Mouse (Mus musculus): ENCODE results near the gene Elof1. TPM values are rescaled to one million over a fixed set of nuclear protein-coding genes. Genes with fewer than 3 reads are reported as not detected.

The Elof1 gene
- polyA plus RNA-seq (2012; rRNA removed), result 51.8 and 57.2 TPM in 2 replicates

DNA sequence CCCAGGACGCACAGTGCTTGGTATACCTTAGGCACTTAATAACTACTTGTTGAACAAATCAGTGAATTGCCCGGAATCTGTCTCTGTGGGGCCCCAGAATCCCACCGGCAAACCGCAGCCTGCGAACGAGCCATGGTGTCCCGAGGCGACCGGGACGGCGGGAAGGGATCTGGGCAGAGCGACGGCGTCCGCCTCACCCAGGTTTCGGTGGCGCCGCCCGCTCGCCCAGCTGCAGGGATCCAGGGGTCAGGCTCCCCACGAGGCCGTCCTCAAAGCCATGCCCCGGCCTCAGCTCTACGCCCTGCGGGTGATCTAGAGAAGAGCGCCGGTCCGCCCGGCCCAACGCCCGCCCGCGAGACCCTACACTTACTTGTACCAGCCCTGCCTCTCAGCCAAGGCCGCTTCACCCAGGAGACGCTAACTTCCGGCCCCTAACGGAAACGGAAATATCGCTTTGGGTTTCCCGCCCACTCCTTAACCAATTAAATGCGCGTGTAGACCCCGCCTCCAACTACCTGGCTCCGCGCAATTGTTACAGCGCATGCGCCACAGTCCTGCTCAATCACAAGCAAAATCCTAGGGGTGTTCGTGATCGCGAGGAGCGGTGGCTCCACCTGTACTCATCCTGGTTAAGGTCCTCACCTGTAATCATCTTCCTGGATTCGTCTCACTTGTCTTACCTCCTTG is at the start of gene Elof1:
TSS of gene Elof1 (minus strand) at position 433 of the 687 bp plus-strand sequence.

DNA sequence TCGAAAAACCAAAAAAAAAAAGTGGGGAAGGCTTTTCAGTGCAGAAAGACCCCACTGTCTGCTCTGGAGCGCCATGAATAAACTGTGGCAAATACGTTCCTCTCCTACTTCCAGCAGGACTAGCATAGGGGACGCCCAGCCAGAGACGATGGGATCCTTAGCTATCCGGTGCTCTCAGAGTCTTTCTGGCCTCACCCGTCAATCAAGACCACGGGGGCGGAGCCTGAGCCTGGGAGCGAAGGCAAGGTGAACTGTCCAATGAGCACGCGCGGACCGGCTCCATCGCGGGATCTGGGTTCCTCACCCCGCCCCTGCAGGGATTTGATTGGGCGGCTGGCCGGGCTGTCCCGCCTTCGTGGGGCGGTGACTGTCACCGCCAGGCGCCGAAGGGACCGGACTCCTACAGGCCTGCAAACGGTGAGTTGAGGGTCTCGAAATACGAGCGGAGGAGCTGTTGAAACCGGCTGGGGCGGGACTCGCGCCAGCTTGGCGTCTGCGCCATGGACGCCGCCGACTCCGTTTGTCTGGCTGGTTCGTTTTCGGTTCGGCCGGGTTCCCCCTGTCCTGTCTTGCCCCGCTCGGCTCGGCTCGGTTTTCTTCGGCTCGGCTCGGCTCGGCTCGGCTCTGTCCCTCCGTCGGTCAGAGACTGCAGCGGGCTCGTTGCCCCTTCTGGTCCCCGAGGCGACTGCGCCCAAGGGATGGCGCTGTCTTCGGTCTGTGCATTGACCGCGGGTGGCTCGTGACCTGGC is 39.7 kb upstream of the Elof1 start, which contains the start of gene Pigyl:
TSS of gene Pigyl (plus strand) at position 350 of the 749 bp plus-strand sequence.

DNA sequence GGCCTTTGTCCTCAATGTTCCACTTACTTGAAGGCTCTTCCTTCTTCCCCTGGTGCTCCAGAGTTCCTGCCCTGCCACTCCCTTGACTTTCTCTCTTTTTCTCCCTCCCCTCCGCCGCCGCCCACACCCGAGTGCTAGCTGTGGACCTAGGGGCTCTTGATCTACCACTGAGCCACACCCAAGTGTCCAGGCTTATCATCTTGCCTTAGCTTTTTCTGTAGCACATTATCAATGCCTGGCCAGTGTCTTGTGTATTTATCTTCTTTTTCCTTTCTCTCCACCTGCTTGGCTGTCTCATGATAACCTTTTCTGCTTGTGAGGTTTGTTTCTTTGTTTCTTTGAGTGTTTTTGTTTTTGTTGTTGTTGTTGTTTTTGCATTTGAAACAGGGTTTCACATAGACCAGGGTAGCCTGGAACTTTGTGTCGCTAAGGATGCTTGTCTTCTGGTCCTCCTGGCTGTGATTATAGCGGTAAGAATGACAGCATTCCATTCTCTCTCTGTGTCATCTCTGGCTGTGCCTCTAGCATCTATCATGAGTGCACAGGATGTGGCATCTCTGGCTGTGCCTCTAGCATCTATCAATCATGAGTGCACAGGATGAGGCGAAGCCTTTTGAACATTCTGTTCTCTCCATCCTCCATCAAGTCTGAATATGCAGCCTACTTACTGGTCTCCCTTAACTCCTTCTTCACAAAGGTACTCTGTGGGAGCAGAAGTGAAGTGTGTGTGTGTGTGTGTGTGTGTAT is 18.8 kb upstream of the Elof1 start, which contains the start of gene Acp5:
TSS of gene Acp5 (minus strand) at position 68 of the 747 bp plus-strand sequence.

GRCm38 (mm10) chr9:22098993-22099696 is 17.8 kb downstream of the Elof1 start, which contains the start of gene Cnn1:
Cnn1 (plus strand) TSS chr9:22099216.

GRCm38 (mm10) chr9:22085022-22085834 is 31.7 kb downstream of the Elof1 start, which contains the start of gene Ecsit:
Ecsit (minus strand) TSS chr9:22085438.

DNA sequence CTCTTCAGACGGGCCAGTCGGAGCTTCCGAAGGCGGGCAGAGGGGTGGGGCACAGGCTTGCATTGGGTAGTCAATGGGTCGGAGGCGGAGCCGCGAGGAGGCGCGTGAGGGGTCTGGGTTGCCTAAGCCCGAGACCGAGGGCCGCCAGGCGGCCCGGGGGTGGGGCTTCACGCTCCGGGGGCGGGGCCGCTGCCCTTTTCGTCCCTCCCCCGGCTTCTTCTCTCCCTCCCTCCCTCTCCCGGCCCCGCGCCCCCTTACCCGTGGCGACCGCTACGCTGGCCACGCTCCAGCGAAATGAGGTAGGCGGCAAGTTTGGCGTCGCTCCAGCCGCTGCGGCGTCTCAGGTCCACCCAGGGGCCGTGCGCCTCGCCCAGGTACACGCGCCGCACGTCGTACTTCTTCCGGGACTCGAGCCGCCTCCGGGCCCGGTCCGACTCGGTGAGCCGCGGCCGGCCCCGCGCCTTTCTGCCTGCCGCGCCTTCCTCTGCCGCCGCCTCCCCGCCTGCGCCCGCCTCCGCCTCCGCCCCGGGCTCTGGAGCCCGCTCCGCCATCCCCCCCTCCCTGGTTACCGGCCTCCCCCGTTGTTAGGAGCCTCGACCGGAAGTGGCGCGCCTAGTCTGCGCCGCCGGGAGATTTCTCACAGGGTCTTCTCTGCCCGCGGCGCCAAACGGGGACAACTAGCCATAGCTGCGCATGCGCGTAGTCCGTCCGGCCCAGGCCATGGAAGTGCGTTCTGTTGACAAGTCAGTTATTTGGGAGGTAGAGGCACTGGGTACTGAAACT is 46.0 kb downstream of the Elof1 start, which contains the start of the genes Gm49318 and Zfp653:
TSS of gene Gm49318 (minus strand) at position 469 of the 783 bp plus-strand sequence.
TSS of gene Zfp653 (minus strand) at position 586 of the 783 bp plus-strand sequence.

Other genes with a start within 250 kb of the Elof1 start
- 18.4 and 22.1 TPM in 2 replicates for gene Rab3d, start 199.0 kb downstream of the Elof1 start, polyA plus RNA-seq (2012; rRNA removed)
- gene Ccdc159, start 189.7 kb downstream of the Elof1 start, polyA plus RNA-seq (2012; rRNA removed), result 4.7 and 5.0 TPM in 2 replicates
- gene Tmem205, start 189.6 kb downstream of the Elof1 start, polyA plus RNA-seq (2012; rRNA removed), result 183 and 222 TPM in 2 replicates
- gene Plppr2, start 180.1 kb downstream of the Elof1 start, polyA plus RNA-seq (2012; rRNA removed), result 8.6 and 10.1 TPM in 2 replicates
- 1.4 and 1.6 TPM in 2 replicates for gene Swsap1, start 161.4 kb downstream of the Elof1 start, polyA plus RNA-seq (2012; rRNA removed)
- 51.5 and 56.7 TPM in 2 replicates for gene Epor, start 153.7 kb downstream of the Elof1 start, polyA plus RNA-seq (2012; rRNA removed)
- 0.31 and 0.53 TPM in 2 replicates for gene Rgl3, start 127.7 kb downstream of the Elof1 start, polyA plus RNA-seq (2012; rRNA removed)
- gene Ccdc151, start 114.5 kb downstream of the Elof1 start, polyA plus RNA-seq (2012; rRNA removed), result 0.02 TPM in 2 replicates
- 61.1 and 69.2 TPM in 2 replicates for gene Prkcsh, start 114.4 kb downstream of the Elof1 start, polyA plus RNA-seq (2012; rRNA removed)
- gene Elavl3, start 65.1 kb downstream of the Elof1 start, polyA plus RNA-seq (2012; rRNA removed), result under 0.01 and 0.01 TPM in 2 replicates
- gene Gm49318, start 45.9 kb downstream of the Elof1 start, polyA plus RNA-seq (2012; rRNA removed), result not detected in 2 replicates
- gene Zfp653, start 45.8 kb downstream of the Elof1 start, polyA plus RNA-seq (2012; rRNA removed), result 9.9 and 13.0 TPM in 2 replicates
- 14.9 and 15.9 TPM in 2 replicates for gene Ecsit, start 31.7 kb downstream of the Elof1 start, polyA plus RNA-seq (2012; rRNA removed)
- 0.42 and 0.54 TPM in 2 replicates for gene Cnn1, start 18.0 kb downstream of the Elof1 start, polyA plus RNA-seq (2012; rRNA removed)
- 142 and 178 TPM in 2 replicates for gene Acp5, start 18.5 kb upstream of the Elof1 start, polyA plus RNA-seq (2012; rRNA removed)
- 27.8 and 33.3 TPM in 2 replicates for gene Pigyl, start 39.7 kb upstream of the Elof1 start, polyA plus RNA-seq (2012; rRNA removed)
- 0.02 and 0.04 TPM in 2 replicates for gene Zfp872, start 70.9 kb upstream of the Elof1 start, polyA plus RNA-seq (2012; rRNA removed)
- 4.5 and 4.6 TPM in 2 replicates for gene Zfp809, start 108.5 kb upstream of the Elof1 start, polyA plus RNA-seq (2012; rRNA removed)
- gene Zfp599, start 142.7 kb upstream of the Elof1 start, polyA plus RNA-seq (2012; rRNA removed), result 0.53 and 0.61 TPM in 2 replicates
- gene Zfp810, start 190.5 kb upstream of the Elof1 start, polyA plus RNA-seq (2012; rRNA removed), result 4.1 and 4.8 TPM in 2 replicates